Mouse (Mus musculus) embryonic fibroblast, embryonic 13.5 days (primary cell): Measurements from ENCODE around the gene Fam49a.

Source experiments
- CTCF ChIP-seq: IDR thresholded peaks from 2 replicates; pipeline ENCODE4 v1.5.1; 2011; ENCODE audit warnings: mild to moderate bottlenecking, control low read depth, low read length, moderate library complexity, borderline replicate concordance; ENCODE audit not compliant: insufficient read depth
- POLR2A ChIP-seq: IDR thresholded peaks from 2 replicates; pipeline ENCODE4 v1.6.1; 2011; ENCODE audit warnings: low read depth, mild to moderate bottlenecking, control low read depth, low read length, moderate library complexity

- TF ChIP-seq POLR2A = no peak
- TF ChIP-seq CTCF = no peak
Observed at GRCm38 (mm10) chr12:12401504-12401903, 139.6 kb downstream of the Fam49a start.
